Mouse (Mus musculus): ENCODE measurements around the gene 9930111J21Rik1.
"Not testable (repeated sequence)": the region's sequence is repeated elsewhere in the genome, so short reads cannot be mapped to it uniquely, and the experiment has no call there.

The 9930111J21Rik1 gene

GRCm38 (mm10) chr11:48918380-48918779, 60.8 kb downstream of the 9930111J21Rik1 start:
- DNase-seq (ENCODE audit: low spot score in 2 of 2): no peak

GRCm38 (mm10) chr11:48913611-48914010, 65.6 kb downstream of the 9930111J21Rik1 start:
- no peak for DNase-seq (ENCODE audit: low spot score in 2 of 2)

GRCm38 (mm10) chr11:48908459-48908858, 70.7 kb downstream of the 9930111J21Rik1 start:
- no peak for DNase-seq (ENCODE audit: low spot score in 2 of 2)

GRCm38 (mm10) chr11:48902021-48902420, 77.2 kb downstream of the 9930111J21Rik1 start, which contains the start of gene Gm5431:
Gene Gm5431 (minus strand): TSS chr11:48902214.
- DNase-seq (ENCODE audit: low spot score in 2 of 2): no peak

GRCm38 (mm10) chr11:48901567-48901930, 77.6 kb downstream of the 9930111J21Rik1 start:
- not testable (repeated sequence) for DNase-seq (ENCODE audit: low spot score in 2 of 2)

- not testable (repeated sequence) for DNase-seq (ENCODE audit: low spot score in 2 of 2)
Observed at GRCm38 (mm10) chr11:48900654-48901566, 78.3 kb downstream of the 9930111J21Rik1 start.

GRCm38 (mm10) chr11:48898812-48899431, 80.3 kb downstream of the 9930111J21Rik1 start:
- no peak for DNase-seq (ENCODE audit: low spot score in 2 of 2)
